Mouse (Mus musculus) gastrocnemius, adult 2 months (tissue): ENCODE data around the gene Shisa7. TPM values are rescaled to one million over a fixed set of nuclear protein-coding genes. Genes with fewer than 3 reads are reported as not detected.
"Not testable (repeated sequence)": the region's sequence is repeated elsewhere in the genome, so short reads cannot be mapped to it uniquely, and the experiment has no call there.

ENCODE experiments used
- DNase-seq: peaks from one replicate; pipeline ENCODE4 v3.0.0; 2022
- H3K27ac ChIP-seq: fragments of 200-600 bp; 2 replicates; pipeline ENCODE4 v1.8.1; 2022; ENCODE audit warnings: mild to moderate bottlenecking
- H3K4me3 ChIP-seq: fragments of 200-600 bp; 2 replicates; pipeline ENCODE4 v1.8.1; 2022; ENCODE audit warnings: mild to moderate bottlenecking, moderate library complexity
- CTCF ChIP-seq: fragments of 200-600 bp; IDR thresholded peaks from 2 replicates; pipeline ENCODE4 v1.8.1; 2022; ENCODE audit warnings: antibody characterized with exemption, mild to moderate bottlenecking, moderate library complexity
- intact Hi-C: fragments of 180-260 bp; cut with DNase I; formaldehyde crosslinking; loops from one replicate; pipeline ENCODE4 v1.15.1; 2025
- total RNA-seq, 2 experiments: library from RNA; stranded (reverse); gene quantifications; 2 replicates each; pipeline ENCODE4 v1.2.3; 2021

The Shisa7 gene
- total RNA-seq, 2 experiments from 2014 or later, result not detected

- no peak for TF ChIP-seq CTCF
- intact Hi-C loops, result loop anchor here (2.0 kb wide), 1 partner anchor 75 kb away; no protein-coding TSS in a partner anchor
- peak overlapping the region; percentile 53 for H3K27ac ChIP-seq
- H3K4me3 ChIP-seq, result no peak overlapping the region
- no peak for DNase-seq
Observed at GRCm38 (mm10) chr7:4863541-4864080, 19.1 kb upstream of the Shisa7 start.

- intact Hi-C loops, result no loop called here
- Histone ChIP-seq H3K4me3 (no peak overlapping the region), H3K27ac (peak overlapping the region; percentile 53)
- TF ChIP-seq CTCF, result no peak
- DNase-seq, result peak; percentile 75
Observed at GRCm38 (mm10) chr7:4863041-4863440, 18.5 kb upstream of the Shisa7 start.

DNA sequence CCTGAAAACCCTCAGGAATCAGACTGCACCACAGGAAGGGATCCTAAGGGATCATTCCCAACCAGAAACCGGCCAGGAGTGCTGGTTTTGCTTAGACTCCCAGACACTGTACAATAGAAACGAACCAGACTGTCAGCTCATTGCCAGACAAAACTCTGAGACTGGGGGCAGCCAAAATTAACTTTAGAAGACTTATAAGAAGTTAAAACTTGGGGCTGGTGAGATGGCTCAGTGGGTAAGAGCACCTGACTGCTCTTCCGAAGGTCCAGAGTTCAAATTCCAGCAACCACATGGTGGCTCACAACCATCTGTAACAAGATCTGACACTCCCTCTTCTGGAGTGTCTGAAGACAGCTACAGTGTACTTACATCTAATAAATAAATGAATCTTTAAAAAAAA lies 16.4 kb upstream of the Shisa7 start:
- H3K27ac ChIP-seq, intact Hi-C loops, DNase-seq, H3K4me3 ChIP-seq: not testable (repeated sequence)

DNA sequence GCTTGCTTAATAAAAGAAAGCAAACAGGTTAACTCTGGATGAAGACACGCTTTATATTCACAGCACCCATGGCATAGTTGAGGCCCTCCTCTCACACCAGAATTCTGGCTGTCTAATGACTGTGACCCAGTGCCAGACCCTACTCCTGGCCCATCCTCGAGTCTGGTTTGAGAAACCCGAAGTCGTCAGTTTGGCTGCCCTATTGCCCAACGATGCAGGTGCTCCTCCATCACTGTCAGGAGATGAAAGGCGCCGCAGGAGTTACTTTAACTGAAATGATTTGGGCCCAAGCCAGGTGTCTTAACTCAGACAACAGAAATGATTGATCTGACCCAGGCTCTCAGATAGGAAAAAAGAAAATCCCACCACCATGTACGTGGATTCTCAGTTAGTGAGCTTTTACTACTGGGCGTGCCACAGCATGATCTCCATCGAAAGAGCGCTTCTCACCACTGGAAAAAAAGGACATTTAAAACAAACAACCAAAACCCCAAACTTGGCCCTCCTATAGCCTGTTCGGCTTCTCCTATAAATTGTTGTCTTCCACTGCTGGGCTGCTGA lies 15.0 kb upstream of the Shisa7 start:
- Histone ChIP-seq H3K27ac (no peak overlapping the region), H3K4me3 (no peak overlapping the region)
- TF ChIP-seq CTCF, result no peak
- no peak for DNase-seq
- intact Hi-C loops, result no loop called here

DNA sequence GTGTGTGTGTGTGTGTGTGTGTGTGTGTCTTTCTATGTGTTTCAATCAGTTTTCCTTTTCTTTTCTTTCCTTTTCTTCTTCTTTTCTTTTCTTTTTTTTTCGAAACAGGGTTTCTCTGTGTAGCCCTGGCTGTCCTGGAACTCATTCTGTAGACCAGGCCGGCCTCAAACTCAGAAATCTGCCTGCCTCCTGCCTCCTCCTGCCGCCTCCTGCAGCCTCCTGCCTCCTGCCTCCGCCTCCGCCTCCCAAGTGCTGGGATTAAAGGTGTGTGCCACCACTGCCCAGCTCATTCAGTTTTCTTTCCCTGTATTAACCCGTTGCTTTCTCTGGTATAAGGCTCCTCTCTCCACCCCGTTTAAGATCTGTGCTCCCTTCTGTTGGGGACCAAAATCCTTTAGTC lies 12.8 kb upstream of the Shisa7 start:
- no peak overlapping the region for H3K27ac ChIP-seq
- DNase-seq, result no peak
- intact Hi-C loops, result no loop called here
- H3K4me3 ChIP-seq, result no peak overlapping the region
- no peak for TF ChIP-seq CTCF

DNA sequence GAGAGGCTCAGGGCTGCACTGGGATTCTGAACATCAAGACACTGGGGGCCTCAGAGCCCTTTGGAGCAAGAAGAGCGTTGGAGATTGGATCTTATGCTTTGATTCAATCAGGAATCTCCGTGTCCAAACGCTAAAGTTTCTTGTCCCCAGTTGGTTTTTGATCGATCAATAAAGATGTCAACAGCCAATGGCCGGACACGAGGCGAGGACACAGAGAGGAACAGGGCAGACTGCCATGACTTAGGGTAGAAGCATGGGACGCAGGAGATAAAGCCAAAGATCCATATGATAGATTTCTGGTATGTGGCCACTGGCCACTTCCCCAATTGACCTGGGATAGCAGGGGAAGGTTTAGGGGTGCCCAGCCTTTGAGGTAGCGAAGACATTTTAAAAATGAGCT lies 12.0 kb upstream of the Shisa7 start:
- intact Hi-C loops, result no loop called here
- TF ChIP-seq CTCF, result no peak
- H3K4me3 ChIP-seq, result no peak overlapping the region
- DNase-seq, result no peak
- H3K27ac ChIP-seq, result no peak overlapping the region

DNA sequence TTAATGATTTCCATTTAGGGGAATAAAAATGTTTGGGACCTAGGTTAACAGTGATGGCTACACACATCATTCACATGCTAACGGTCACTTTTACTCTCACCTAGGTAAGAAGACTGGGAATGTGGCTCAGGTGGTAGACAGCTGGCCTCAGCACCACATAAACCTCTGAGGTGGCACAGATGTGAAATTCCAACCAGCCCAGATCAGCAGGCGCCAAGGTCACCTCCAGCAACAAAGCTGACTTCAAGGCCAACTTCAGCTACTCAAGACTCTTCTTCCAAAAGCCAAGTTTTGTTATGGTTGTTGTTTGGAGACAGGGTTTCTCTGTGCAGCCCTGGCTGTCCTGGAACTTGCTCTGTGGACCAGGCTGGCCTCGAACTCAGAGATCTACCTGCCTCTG lies 9.1 kb upstream of the Shisa7 start:
- no peak for TF ChIP-seq CTCF
- H3K4me3 ChIP-seq, result no peak overlapping the region
- DNase-seq, result no peak
- intact Hi-C loops, result no loop called here
- H3K27ac ChIP-seq, result no peak overlapping the region

DNA sequence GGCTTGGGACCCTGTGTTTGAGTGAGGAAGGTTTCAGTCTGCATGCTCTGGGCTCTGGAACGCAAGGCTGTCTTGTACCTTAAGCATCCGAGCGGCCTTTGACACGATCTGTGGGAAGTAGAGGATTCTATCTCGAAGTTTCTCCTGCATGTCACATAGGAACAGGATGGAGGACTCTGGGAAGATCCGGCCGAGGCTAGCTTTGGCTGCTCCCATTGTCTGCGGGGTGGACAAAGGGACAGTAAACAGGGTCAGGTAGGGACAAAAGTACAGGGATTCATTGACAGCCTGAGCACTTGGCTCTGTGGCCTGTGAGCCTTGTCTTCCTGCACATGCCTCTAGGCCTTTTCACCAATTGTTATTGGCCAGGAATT lies 6.8 kb upstream of the Shisa7 start:
- no peak overlapping the region for H3K27ac ChIP-seq
- no peak for DNase-seq
- no peak overlapping the region for H3K4me3 ChIP-seq
- intact Hi-C loops, result no loop called here
- no peak for TF ChIP-seq CTCF

GRCm38 (mm10) chr7:4850621-4851314 lies 6.3 kb upstream of the Shisa7 start:
- no peak for TF ChIP-seq CTCF

DNA sequence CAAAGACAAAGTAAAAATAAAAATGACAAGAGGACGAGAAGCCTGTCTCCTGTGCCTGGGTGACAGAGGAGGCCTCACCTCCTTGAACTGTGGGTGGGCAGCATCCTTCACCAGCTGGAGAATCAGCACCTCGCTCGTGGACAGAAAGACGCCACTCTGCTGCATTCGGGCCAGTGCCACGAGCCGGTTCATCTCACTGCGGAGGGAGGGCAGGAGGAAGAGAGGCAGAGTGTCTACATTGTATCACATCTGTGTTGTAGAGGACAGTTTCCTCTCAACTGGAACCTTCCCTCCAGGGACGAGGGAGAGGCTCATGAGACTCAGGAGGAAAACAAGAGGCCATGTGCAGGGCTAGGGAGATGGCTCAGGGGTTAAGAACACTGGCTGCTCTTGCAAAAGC lies 4.9 kb upstream of the Shisa7 start:
- Histone ChIP-seq H3K27ac (no peak overlapping the region), H3K4me3 (no peak overlapping the region)
- intact Hi-C loops, result no loop called here
- no peak for DNase-seq
- TF ChIP-seq CTCF, result no peak

More at GRCm38 (mm10) chr7:4850621-4851314, 6.3 kb upstream of the Shisa7 start:
- no peak overlapping the region for H3K27ac ChIP-seq
- no peak overlapping the region for H3K4me3 ChIP-seq
- intact Hi-C loops, result no loop called here
- DNase-seq, result no peak

GRCm38 (mm10) chr7:4844917-4845309 lies 417 bp upstream of the Shisa7 start:
- DNase-seq, result no peak
- Histone ChIP-seq H3K4me3 (peak overlapping the region; percentile 34; the same call in 1 of the 2 replicates), H3K27ac (no peak overlapping the region)
- intact Hi-C loops, result no loop called here
- no peak for TF ChIP-seq CTCF

- Histone ChIP-seq H3K27ac (no peak overlapping the region), H3K4me3 (peak overlapping the region; percentile 20)
- intact Hi-C loops, result no loop called here
- DNase-seq, result no peak
- no peak for TF ChIP-seq CTCF
Observed at GRCm38 (mm10) chr7:4843604-4844244, 772 bp downstream of the Shisa7 start.

- intact Hi-C loops, result no loop called here
- no peak for DNase-seq
- no peak for TF ChIP-seq CTCF
- no peak overlapping the region for H3K27ac ChIP-seq
- H3K4me3 ChIP-seq, result peak overlapping the region; percentile 26
Observed at GRCm38 (mm10) chr7:4842634-4843131, 1.8 kb downstream of the Shisa7 start.
